Mouse (Mus musculus) G1E (cell line): Measurements from ENCODE around the gene Olfr49. TPM values are rescaled to one million over a fixed set of nuclear protein-coding genes. Genes with fewer than 3 reads are reported as not detected.
A peak's percentile ranks its signal among the peaks of the same experiment; 100 is the strongest.

Experiments
- ATAC-seq: 2 replicates; pipeline ENCODE4 v1.8.0; 2016; ENCODE audit warnings: mild to moderate bottlenecking; ENCODE audit not compliant: insufficient number of reproducible peaks, poor library complexity, low FRiP score, severe bottlenecking; ENCODE audit errors: extremely low read depth
- DNase-seq: peaks from one replicate; pipeline ENCODE4 v3.0.0; 2012; ENCODE audit warnings: low spot score
- H3K27me3 ChIP-seq: 2 replicates; pipeline ENCODE4 v1.6.1; 2012; ENCODE audit warnings: mild to moderate bottlenecking, low read length, inconsistent platforms; ENCODE audit not compliant: insufficient read depth
- H3K36me3 ChIP-seq: replicated peaks from 2 replicates; pipeline ENCODE3; 2012; ENCODE audit warnings: mild to moderate bottlenecking, inconsistent platforms
- H3K4me1 ChIP-seq: 2 replicates; pipeline ENCODE4 v1.6.1; 2012; ENCODE audit warnings: low read depth, low read length, inconsistent platforms, mixed read lengths; ENCODE audit not compliant: insufficient read depth
- H3K4me3 ChIP-seq: 2 replicates; pipeline ENCODE4 v1.5.1; 2012; ENCODE audit warnings: low read depth, mild to moderate bottlenecking, inconsistent platforms, low read length, moderate library complexity, mixed read lengths
- H3K9me3 ChIP-seq: replicated peaks from 2 replicates; pipeline ENCODE4 v1.6.1; 2012; ENCODE audit warnings: inconsistent platforms
- CTCF ChIP-seq: IDR thresholded peaks from 2 replicates; pipeline ENCODE4 v1.5.1; 2012; ENCODE audit warnings: low read depth, low read length, inconsistent platforms, mixed read lengths
- GATA1 ChIP-seq: IDR thresholded peaks from 2 replicates; pipeline ENCODE4 v1.6.1; 2012; ENCODE audit warnings: borderline replicate concordance, low read length, inconsistent platforms, mixed read lengths
- GATA2 ChIP-seq: IDR thresholded peaks from 2 replicates; pipeline ENCODE4 v1.6.1; 2012; ENCODE audit warnings: low read depth, low read length, inconsistent platforms, borderline replicate concordance
- POLR2AphosphoS5 ChIP-seq: IDR thresholded peaks from 2 replicates; pipeline ENCODE4 v1.6.1; 2012; ENCODE audit warnings: low read depth, low read length, inconsistent platforms; ENCODE audit not compliant: insufficient replicate concordance
- TAL1 ChIP-seq: conservative IDR thresholded peaks from 2 replicates; pipeline ENCODE4 v1.6.1; 2012; ENCODE audit warnings: low read depth, low read length, inconsistent platforms, mixed read lengths
- polyA plus RNA-seq: library from polyadenylated mRNA; stranded (reverse); fragments of >175 nt; gene quantifications from 2 replicates; pipeline ENCODE4 v1.2.3, GENCODE M21; 2012
- total RNA-seq, 2 experiments: library from RNA; stranded (forward) in 1 of 2; stranded (reverse) in 1 of 2; fragments of 200-1000 nt in 1 of 2; fragments of >200 nt in 1 of 2; fragmentation: Nextera tagmentation in 1 of 2; gene quantifications; 2 replicates each; pipeline ENCODE4 v1.2.3; 2014 to 2017

Gene Olfr49
- total and polyA plus RNA-seq, 3 experiments: 0.27 TPM; not detected in 2

- H3K4me1 ChIP-seq: peaks cover 46% of the 10 kb centered on the region
- peaks cover 7% of the 10 kb centered on the region for H3K9me3 ChIP-seq
- H3K4me3 ChIP-seq: no peak overlapping the region
- peaks cover 98% of the 10 kb centered on the region for H3K36me3 ChIP-seq
- TF ChIP-seq TAL1 (no peak), POLR2AphosphoS5 (no peak), GATA2 (no peak), CTCF (no peak), GATA1 (no peak)
- ATAC-seq: no peak
- H3K27me3 ChIP-seq: no peaks in the 10 kb centered on the region
- no peak for DNase-seq
Measured at GRCm38 (mm10) chr14:54246232-54246631, 38.5 kb downstream of the Olfr49 start.

- H3K36me3 ChIP-seq: peaks cover 97% of the 10 kb centered on the region
- TF ChIP-seq POLR2AphosphoS5: no peak
- no peak for TF ChIP-seq GATA2
- no peak for TF ChIP-seq GATA1
- peaks cover 35% of the 10 kb centered on the region for H3K4me1 ChIP-seq
- no peaks in the 10 kb centered on the region for H3K27me3 ChIP-seq
- H3K4me3 ChIP-seq: no peak overlapping the region
- DNase-seq (no peak), ATAC-seq (no peak)
- H3K9me3 ChIP-seq: peaks cover 7% of the 10 kb centered on the region
Measured at GRCm38 (mm10) chr14:54244183-54244582, 40.6 kb downstream of the Olfr49 start.

- no peak for TF ChIP-seq POLR2AphosphoS5
- TF ChIP-seq CTCF: no peak
- TF ChIP-seq GATA2: no peak
- no peak for TF ChIP-seq GATA1
- no peak for TF ChIP-seq TAL1
- Histone ChIP-seq H3K4me3 (no peak overlapping the region), H3K9me3 (peaks cover 7% of the 10 kb centered on the region), H3K27me3 (no peaks in the 10 kb centered on the region), H3K4me1 (peaks cover 13% of the 10 kb centered on the region), H3K36me3 (peaks cover 95% of the 10 kb centered on the region)
- no peak for DNase-seq
- no peak for ATAC-seq
Measured at GRCm38 (mm10) chr14:54240542-54240941, 44.2 kb downstream of the Olfr49 start.

- H3K27me3 ChIP-seq: no peaks in the 10 kb centered on the region
- ATAC-seq (peak; percentile 63), DNase-seq (peak; percentile 67)
- peaks cover 7% of the 10 kb centered on the region for H3K4me1 ChIP-seq
- H3K9me3 ChIP-seq: peaks cover 7% of the 10 kb centered on the region
- H3K4me3 ChIP-seq: no peak overlapping the region
- TF ChIP-seq TAL1: no peak
- TF ChIP-seq CTCF: peak; percentile 83
- TF ChIP-seq GATA2: no peak
- TF ChIP-seq GATA1: no peak
- H3K36me3 ChIP-seq: peaks cover 96% of the 10 kb centered on the region
Measured at GRCm38 (mm10) chr14:54239002-54239736, 45.6 kb downstream of the Olfr49 start.

GRCm38 (mm10) chr14:54236881-54237280, 47.9 kb downstream of the Olfr49 start:
- ATAC-seq: no peak
- TF ChIP-seq GATA1: no peak
- TF ChIP-seq TAL1: no peak
- no peak for TF ChIP-seq CTCF
- TF ChIP-seq POLR2AphosphoS5: no peak
- no peak for TF ChIP-seq GATA2
- peaks cover 25% of the 10 kb centered on the region for H3K4me1 ChIP-seq
- no peak for DNase-seq
- H3K4me3 ChIP-seq: no peak overlapping the region
- H3K9me3 ChIP-seq: peaks cover 3% of the 10 kb centered on the region
- peaks cover 83% of the 10 kb centered on the region for H3K36me3 ChIP-seq
- no peaks in the 10 kb centered on the region for H3K27me3 ChIP-seq

- ATAC-seq (no peak), DNase-seq (no peak)
- peaks cover 32% of the 10 kb centered on the region for H3K4me1 ChIP-seq
- H3K9me3 ChIP-seq: no peaks in the 10 kb centered on the region
- TF ChIP-seq GATA2: no peak
- TF ChIP-seq POLR2AphosphoS5: no peak
- TF ChIP-seq GATA1: no peak
- no peak for TF ChIP-seq TAL1
- TF ChIP-seq CTCF: no peak
- H3K36me3 ChIP-seq: peaks cover 74% of the 10 kb centered on the region
- no peaks in the 10 kb centered on the region for H3K27me3 ChIP-seq
- H3K4me3 ChIP-seq: no peak overlapping the region
Measured at GRCm38 (mm10) chr14:54235825-54236540, 48.8 kb downstream of the Olfr49 start.
